ENCODE assay signal across 10 mouse cellular contexts in genomic region chr1:193599163-193599562, GRCm38 (mm10).
DNase-seq lines count a peak whose midpoint lies in the region; ATAC-seq and TF ChIP-seq lines count a peak whose summit lies in the region.
"Had no signal": no experiment of that assay in that cellular context is flagged by ENCODE, and none has a peak within 500 bp of the region (broad histone marks: within the 10 kb centered on the region; RNA-seq: fewer than 3 reads in every experiment).

No protein-coding gene starts in this region.

- peak; percentile 21 for DNase-seq in adrenal gland, postnatal 10 days
- DNase-seq in adrenal gland, adult 2 months: no peak
- no peak for DNase-seq in lung, adult 2 months
- DNase-seq in lung, postnatal 25 days (ENCODE audit: low spot score): no peak
- peak; percentile 4 for DNase-seq in c-Kit-positive CD71-positive TER-119-positive erythroid progenitor cells, embryonic 14.5 days (ENCODE audit: low spot score)
- DNase-seq in frontal cortex, postnatal 14 days (ENCODE audit: low spot score in 2 of 2): no peak
- DNase-seq: cerebellum, postnatal 36 days had no signal

- ATAC-seq in cerebellum, adult (ENCODE audit: insufficient number of reproducible peaks, low FRiP score, low TSS enrichment): no peak

- WGBS in lung, adult 2 months: 42% methylated on average over 1 of the region's 1 CpGs
- 49% methylated on average over 1 of the region's 1 CpGs for WGBS in small intestine, adult 2 months

- TF ChIP-seq CTCF in lung, adult 2 months (IDR thresholded peaks at IDR 0.05; ENCODE audit: insufficient read depth, low read length): peak; percentile 75
- TF ChIP-seq CTCF in small intestine, adult 2 months (IDR thresholded peaks at IDR 0.05; ENCODE audit: extremely low read depth, insufficient read length, insufficient replicate concordance, low read depth, low read length): peak; percentile 51; the same call in 1 of the 2 replicates

- no peaks in the 10 kb centered on the region for H3K4me1 ChIP-seq in lung, adult 2 months (ENCODE audit: control insufficient read depth, insufficient read depth, low read length)
- no peaks in the 10 kb centered on the region for H3K4me1 ChIP-seq in small intestine, adult 2 months (ENCODE audit: control insufficient read depth, insufficient read depth, insufficient read length, low read length)

- H3K4me3 ChIP-seq in lung, adult 2 months (replicated peaks; ENCODE audit: extremely low read depth, low read depth, low read length): no peak overlapping the region
- H3K4me3 ChIP-seq in small intestine, adult 2 months (ENCODE audit: low read depth, low read length): no peak overlapping the region
- H3K4me3 ChIP-seq: limb, embryonic 13.5 days had no signal

- no peak overlapping the region for H3K27ac ChIP-seq in small intestine, adult 2 months (ENCODE audit: insufficient read depth, low read depth, low read length)
- H3K27ac ChIP-seq: limb, embryonic 13.5 days had no signal

- H3K27me3 ChIP-seq in small intestine, adult 2 months (ENCODE audit: control insufficient read depth, insufficient read depth, low read length): no peaks in the 10 kb centered on the region
- H3K27me3 ChIP-seq: limb, embryonic 13.5 days had no signal

- no peak for TF ChIP-seq POLR2A in lung, adult 2 months (IDR thresholded peaks at IDR 0.05; ENCODE audit: borderline replicate concordance, extremely low read depth, low read depth, low read length)
- no peak for TF ChIP-seq POLR2A in small intestine, adult 2 months (IDR thresholded peaks at IDR 0.05; ENCODE audit: low read depth, low read length)

- H3K36me3 ChIP-seq in small intestine, adult 2 months (ENCODE audit: control insufficient read depth, insufficient read depth, low read length): no peaks in the 10 kb centered on the region
- H3K36me3 ChIP-seq: limb, embryonic 13.5 days had no signal

Comparison
In these comparisons a context has a peak if more than half of its experiments do, and no peak if none do; other contexts are left out.
1. DNase-seq: peak in adrenal gland, postnatal 10 days (single experiment) and c-Kit-positive CD71-positive TER-119-positive erythroid progenitor cells, embryonic 14.5 days (single experiment); none in adrenal gland, adult 2 months (single experiment), lung, adult 2 months (single experiment), lung, postnatal 25 days (single experiment) and frontal cortex, postnatal 14 days (0 of 2).